Mouse (Mus musculus): Measurements from ENCODE around the gene Vmn1r18.
"Not testable (repeated sequence)": the region's sequence is repeated elsewhere in the genome, so short reads cannot be mapped to it uniquely, and the experiment has no call there.

Vmn1r18 gene

DNA sequence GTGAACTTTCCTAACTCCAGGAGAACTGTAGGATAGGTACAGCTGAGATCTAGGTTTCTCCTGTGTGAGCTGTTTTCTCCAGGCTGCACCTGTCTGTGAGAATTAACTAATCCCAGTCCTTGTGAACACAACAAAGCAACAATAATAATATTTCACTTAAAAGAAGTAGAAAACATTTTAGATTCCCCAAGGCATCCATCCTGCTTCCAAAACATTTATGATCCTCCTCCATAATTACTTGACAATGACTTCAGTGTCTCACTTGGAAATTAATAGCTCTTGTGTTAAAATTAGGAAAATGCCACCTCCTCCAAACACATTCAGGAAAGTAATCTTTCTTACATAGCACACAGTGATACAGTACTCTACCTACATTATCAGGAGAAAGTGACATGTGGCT, at the start of gene Vmn1r18:
Vmn1r18 (minus strand) TSS at position 101 of the 400 bp plus-strand sequence.
- no peak for DNase-seq (ENCODE audit: low read depth, low spot score)

GRCm38 (mm10) chr6:57431196-57431595, 35.6 kb upstream of the Vmn1r18 start:
- no peak for DNase-seq (ENCODE audit: low read depth, low spot score)

- no peak for DNase-seq (ENCODE audit: low read depth, low spot score)
These were observed 33.0 kb upstream of the Vmn1r18 start, which contains the start of gene Vmn1r20 for GRCm38 (mm10) chr6:57428630-57429029. Gene Vmn1r20, plus strand, starts transcription at chr6:57428930.

DNA sequence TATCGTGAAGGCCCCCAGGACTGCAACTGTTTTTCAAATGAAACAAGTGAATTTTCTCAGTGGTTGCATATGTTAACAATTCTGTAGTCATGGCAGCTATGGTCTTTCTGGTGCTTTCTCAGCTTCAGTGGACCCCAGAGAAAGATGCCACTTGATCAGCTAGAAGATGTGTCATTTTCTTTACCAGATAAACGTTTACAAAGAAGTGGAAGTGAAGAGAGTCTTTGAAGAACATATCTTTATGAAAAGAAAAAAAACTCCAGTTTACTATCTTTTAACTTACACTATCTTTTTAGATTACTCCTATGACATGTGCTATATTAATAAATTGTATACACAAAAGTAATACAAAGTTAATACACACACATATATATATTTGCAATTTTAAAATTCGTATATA, 7.9 kb upstream of the Vmn1r18 start, which contains the start of gene Vmn1r19:
Vmn1r19 (plus strand) TSS at position 301 of the 400 bp plus-strand sequence.
- not testable (repeated sequence) for DNase-seq (ENCODE audit: low read depth, low spot score)

DNA sequence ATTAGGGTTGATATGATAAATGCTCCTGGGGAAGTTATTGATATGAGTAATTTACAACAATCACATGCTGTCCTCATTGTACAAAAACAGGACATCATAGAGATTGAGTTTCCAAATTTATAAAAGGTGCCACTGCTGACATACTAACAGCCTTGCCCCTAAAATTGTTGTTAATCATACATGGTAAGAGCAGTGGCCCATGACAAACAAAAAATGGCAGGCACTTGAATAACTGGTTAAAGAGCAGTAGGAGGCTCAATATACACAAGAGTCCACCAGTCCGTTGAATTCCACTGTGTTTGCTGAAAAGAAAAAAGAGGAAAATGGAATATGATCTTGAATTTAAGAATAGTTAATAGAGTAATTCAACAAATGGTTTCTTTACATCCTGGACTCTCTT, 28.1 kb downstream of the Vmn1r18 start:
- DNase-seq (ENCODE audit: low read depth, low spot score), result no peak

DNA sequence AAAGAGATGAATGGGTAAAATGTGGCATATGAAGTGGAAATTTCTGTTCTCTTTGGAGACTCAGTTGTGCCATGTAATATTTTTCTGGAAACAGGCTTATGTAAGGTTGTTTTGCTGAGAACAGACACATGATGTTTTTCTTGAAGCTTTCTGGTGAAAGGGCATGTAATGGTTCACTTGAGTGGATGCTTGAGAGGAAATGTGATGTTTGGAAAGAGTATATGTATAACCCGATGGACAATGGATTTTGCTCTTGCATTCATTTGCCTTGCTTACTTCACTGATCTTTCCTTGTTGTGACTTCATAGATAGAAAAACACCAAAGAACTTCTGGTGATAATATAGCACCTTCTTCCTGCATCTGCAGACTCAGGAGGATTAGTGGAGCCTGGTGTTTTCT, 29.7 kb downstream of the Vmn1r18 start:
- DNase-seq (ENCODE audit: low read depth, low spot score), result not testable (repeated sequence)

GRCm38 (mm10) chr6:57363627-57364026, 32.0 kb downstream of the Vmn1r18 start, which contains the start of gene Vmn1r17:
Gene Vmn1r17, minus strand, starts transcription at chr6:57363727.
- DNase-seq (ENCODE audit: low read depth, low spot score), result no peak

- DNase-seq (ENCODE audit: low read depth, low spot score), result no peak
These were observed 38.7 kb downstream of the Vmn1r18 start for GRCm38 (mm10) chr6:57356864-57357263.

- no peak for DNase-seq (ENCODE audit: low read depth, low spot score)
These were observed 66.2 kb downstream of the Vmn1r18 start, which contains the start of gene Vmn1r16 for GRCm38 (mm10) chr6:57329394-57329793. Gene Vmn1r16, minus strand, starts transcription at chr6:57329494.

All from embryo, embryonic 11.5 days (tissue).